Mouse (Mus musculus): ENCODE measurements at regions not wholly inside any gene's neighbourhood (a gene's known extent, or its start where the extent isn't known, plus 50 kb on each side); places are given as distances from the start of the nearest gene placed in this dataset.

DNA sequence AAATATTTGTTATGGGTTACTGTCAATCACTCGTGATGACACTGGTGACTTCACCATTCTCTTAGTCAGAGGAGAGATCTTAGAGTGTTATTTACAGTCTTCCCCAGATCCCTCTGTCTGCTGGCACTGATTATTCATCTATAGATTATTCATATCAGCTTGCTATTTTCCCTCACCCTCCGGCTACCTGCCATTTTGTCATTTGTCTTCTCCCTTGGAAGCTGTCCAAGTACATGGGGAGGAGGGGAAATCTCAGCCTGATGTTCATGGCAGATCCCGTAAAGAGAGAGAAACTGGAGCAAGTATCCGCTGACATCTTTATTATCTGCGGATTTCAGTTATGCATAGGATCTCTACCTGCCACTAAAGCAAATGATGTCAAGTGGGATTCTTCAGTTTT lies 222.9 kb upstream of the Robo1 start:
- H3K27me3 ChIP-seq: no peaks in the 10 kb centered on the region
- ChIA-PET CTCF (no interaction called here), POLR2A (no interaction called here)
- TF ChIP-seq CTCF (IDR thresholded peaks at IDR 0.05): no peak
- in situ Hi-C loops (cut with MboI; ENCODE audit: low pct_unique_long_range_greater_than_20kb): no loop called here
- ATAC-seq (no peak), DNase-seq (ENCODE audit: low read depth, low spot score) (no peak)

- DNase-seq (ENCODE audit: low read depth, low spot score) (no peak), ATAC-seq (no peak)
- POLR2A ChIA-PET: no interaction called here
- H3K27me3 ChIP-seq: no peaks in the 10 kb centered on the region
- in situ Hi-C loops (cut with MboI; ENCODE audit: low pct_unique_long_range_greater_than_20kb): no loop called here
- CTCF ChIA-PET: no interaction called here
- no peak for TF ChIP-seq CTCF (IDR thresholded peaks at IDR 0.05)
Measured at GRCm38 (mm10) chr16:72088053-72088452, 220.1 kb upstream of the Robo1 start.

- POLR2A ChIA-PET: no interaction called here
Measured at GRCm38 (mm10) chr16:72088916-72089315, 219.2 kb upstream of the Robo1 start.

More at GRCm38 (mm10) chr16:72088916-72089315, 219.2 kb upstream of the Robo1 start:
- in situ Hi-C loops (cut with MboI; ENCODE audit: low pct_unique_long_range_greater_than_20kb): no loop called here
- H3K27me3 ChIP-seq: no peaks in the 10 kb centered on the region
- CTCF ChIA-PET: no interaction called here
- DNase-seq (ENCODE audit: low read depth, low spot score) (no peak), ATAC-seq (no peak)
- no peak for TF ChIP-seq CTCF (IDR thresholded peaks at IDR 0.05)
